Mouse (Mus musculus) adrenal gland, postnatal 36 days (tissue): Measurements from ENCODE around the gene Slc17a1. TPM values are rescaled to one million over a fixed set of nuclear protein-coding genes. Genes with fewer than 3 reads are reported as not detected.

Experiments
- DNase-seq, 2 experiments: peaks; one replicate each; pipeline ENCODE4 v3.0.0; 2021; ENCODE audit warnings: mixed read lengths in 1 of 2
- long read RNA-seq, 2 experiments: library from polyadenylated mRNA; stranded (forward); transcript quantifications; one replicate each; pipeline ENCODE4 v2.0.0; 2021; ENCODE audit warnings: borderline sequencing depth in 2 of 2
- total RNA-seq, 2 experiments: library from RNA; stranded (reverse); gene quantifications; 2 replicates each; pipeline ENCODE4 v1.2.3; 2021

The Slc17a1 gene
- not detected for total RNA-seq
- long read RNA-seq, experiment 1 = 0 reads
- long read RNA-seq, experiment 2 = 0 reads

DNA sequence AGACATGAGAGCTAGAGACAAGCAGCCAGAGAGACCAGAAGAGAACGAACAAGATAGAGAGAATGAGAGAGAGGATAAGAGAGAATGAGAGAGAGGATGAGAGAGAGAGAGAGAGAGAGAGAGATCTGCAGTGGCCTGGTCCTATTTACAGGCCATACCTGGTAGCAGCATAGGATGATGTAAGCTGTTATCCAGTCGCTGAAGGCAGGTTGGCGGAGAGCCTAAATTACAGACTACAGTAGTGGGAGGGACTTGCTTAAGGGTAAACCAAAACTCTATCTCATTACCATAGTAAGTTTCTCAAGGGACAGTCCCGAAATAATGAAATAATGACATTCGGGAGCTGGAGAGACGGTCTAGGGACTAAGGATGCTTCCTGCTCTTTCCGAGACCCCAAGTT is at the start of gene Slc17a1:
Gene Slc17a1 (plus strand): TSS at position 346 of the 400 bp plus-strand sequence.
- no peak for DNase-seq

DNA sequence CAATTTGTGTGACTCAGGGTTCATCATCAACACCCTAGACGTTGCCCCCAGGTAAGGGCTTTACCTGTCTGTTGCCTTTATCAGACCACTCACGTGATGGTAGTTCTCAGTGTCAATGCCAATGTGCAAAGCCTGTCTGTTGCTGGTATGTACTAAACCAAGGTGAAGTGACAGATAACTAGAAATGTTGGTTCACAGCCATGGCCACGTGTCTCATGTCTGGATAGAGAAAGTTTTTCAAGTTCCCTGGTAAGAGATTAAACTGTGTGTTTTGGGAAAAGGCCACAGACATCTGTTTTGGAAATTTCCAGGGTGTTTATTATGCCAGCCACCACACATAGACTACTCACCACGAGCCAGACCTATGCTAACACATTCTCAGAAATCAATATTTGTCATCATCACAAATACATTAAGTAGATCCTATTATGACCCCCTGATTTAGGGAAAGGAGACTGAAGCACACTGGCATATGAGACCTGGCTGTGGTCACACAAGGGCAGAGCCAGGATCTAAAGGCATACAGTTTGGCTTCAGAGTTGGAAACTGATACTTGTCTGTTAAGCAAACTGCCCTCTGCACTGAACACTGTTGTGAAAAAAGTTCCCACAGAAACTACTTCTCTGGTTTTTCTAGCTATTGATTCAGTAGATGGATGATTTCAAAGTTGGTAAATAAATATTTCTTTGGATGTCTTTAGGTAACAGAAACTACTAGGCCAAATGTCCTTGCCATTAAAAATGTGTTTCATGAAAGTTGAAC is 47.2 kb upstream of the Slc17a1 start:
- DNase-seq = no peak

DNA sequence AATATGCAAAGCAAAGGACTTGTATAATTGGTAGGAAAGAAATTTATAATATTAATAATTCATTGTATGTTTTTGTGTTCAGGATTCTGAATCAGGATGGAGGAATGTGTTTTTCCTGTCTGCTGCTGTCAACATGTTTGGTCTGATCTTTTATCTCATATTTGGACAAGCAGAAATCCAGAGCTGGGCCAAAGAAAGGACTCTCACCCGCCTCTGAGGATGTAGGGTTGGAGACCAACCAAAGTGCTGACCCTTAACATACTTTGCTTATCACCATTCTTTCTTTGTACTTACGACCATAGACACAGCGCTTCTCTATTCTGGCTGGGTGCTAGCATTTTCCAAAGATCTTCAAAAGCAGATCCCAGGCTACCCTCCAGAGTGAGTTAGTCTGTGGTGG is 45.3 kb upstream of the Slc17a1 start:
- DNase-seq = no peak

DNA sequence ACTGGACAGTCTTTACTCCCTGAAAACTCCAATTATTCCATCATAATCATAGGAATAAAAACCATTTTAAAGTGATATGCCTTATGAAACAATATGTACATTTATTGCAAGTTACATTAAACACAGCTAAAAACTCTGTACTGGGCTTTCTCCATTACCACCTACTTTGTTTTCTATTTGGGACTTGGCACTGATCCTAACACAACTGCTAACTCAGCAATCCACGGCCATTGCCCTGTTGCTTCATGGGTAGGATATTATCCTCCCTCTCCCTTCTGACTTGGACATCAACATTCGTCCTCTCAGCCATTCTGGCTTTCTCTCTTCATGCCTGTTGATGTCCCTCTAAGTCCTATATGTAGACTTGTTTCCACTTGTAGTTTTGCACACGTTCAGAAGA is 40.9 kb upstream of the Slc17a1 start:
- no peak for DNase-seq

DNA sequence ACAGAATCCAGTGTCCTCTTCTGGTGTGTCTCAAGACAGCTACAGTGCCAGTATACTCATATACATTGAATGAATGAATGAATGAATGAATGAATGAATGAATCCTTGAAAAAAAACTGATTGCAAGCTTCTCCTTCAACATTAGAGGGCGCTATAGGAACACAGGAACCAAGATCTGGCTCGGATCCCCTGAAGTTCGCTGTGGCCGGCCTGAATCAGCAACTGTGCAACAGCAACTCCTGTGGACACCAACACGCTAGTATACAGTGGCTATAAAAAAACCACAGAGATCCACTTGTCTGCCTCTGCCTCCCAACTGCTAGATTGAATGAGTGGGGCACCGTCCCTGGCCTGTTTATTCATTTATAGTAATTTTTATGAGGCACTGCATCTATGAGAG is 34.5 kb upstream of the Slc17a1 start:
- peak; percentile 41 to 59 for DNase-seq

DNA sequence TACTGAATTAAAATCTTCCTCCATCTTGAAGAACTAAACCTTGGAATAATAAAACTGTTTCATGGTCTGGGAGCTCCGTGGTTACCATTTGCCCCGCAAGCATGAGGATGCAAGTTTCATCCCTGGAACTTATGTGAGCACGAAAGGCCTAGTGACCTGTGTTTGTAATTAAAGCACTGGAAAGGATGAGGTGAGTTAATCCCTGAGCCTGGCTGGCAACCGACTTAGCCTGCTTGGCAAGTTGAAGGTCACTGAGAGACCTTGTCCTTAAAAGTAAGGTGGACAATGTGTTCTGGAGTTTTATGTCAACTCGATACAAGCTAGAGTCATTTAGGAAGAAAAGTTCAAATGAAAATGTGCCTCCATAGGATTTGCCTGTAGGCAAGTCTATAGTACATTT is 32.7 kb upstream of the Slc17a1 start:
- DNase-seq = peak in 1 of 2 experiments; percentile 13

DNA sequence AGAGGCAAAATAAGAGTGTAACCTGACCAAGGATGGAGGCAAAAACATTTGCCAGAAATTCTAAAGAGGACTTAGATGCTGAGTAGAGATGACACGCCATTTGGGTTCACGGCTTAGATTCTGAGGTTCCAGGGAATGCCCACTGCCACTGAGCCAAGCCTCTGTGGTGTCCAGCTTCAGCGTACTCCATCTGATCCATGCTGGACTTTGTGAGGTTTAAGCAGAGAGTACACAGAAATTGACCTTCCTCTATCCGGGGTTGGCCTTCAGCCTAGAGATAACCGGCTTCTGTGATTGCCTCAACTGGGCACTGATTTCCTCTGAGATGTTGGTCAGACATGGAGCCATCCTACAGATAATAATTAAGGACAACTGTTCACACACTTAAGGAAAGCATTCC is 30.9 kb upstream of the Slc17a1 start:
- peak; percentile 36 to 48 for DNase-seq

DNA sequence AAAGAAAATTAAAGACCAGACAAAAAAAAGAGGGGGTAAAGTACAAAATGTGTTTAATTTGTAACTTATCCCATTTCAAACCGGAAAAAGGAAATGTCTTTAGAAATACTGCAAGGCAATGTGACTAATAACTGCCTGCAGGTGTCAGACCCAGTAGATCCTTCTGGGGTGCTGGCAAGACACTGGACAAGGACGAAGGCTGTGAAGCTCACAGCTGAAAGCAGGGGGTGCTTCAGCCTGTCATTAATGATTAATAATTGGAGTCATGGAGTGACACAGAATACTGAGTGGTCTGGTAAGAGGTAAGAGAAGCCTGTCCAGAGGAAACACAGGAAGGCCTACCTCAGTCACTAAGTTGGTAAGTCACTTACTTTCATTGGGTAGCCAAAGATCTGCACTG is 28.2 kb upstream of the Slc17a1 start, which contains the start of gene Slc17a3:
Gene Slc17a3 (plus strand): TSS at position 127 of the 400 bp plus-strand sequence.
- no peak for DNase-seq

DNA sequence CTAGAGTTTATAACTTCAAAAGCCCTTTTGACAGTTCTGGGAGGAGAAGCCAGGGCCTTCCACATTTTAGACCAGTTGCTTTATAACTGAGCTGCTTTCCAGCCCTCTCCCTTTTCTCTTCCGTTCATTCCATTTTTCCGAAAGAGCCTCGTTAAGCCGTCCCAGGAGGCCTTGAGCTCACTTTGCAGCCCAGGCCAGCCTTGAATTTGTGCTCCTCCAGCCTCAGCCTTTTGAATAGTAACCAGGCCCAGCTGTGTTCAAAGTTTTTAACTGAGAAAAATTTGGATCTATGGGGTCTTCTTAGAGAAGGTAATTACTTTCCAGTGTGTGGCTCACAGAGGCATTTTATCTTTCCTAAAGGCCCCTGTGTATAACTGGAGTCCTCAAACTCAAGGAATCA is 21.7 kb upstream of the Slc17a1 start:
- DNase-seq = no peak

DNA sequence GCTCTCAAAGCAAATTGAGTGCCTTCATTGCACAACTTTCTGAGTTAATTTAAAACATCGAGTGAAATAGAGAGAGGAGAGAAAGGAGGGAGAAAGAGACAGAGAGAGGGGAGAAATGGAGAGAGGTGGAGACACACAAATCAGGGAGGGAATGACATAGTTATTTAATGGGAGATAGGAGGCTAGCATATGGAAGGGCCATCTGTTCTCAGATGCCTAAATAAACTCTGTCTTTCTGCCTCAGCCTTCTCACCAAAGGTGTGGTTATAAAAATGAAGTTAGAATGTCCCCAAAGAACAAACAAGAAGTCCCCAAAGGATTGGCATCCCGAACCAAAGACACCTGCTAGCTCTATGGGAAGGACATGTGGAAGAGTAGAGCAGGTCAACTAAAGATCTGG is 18.3 kb upstream of the Slc17a1 start:
- no peak for DNase-seq

DNA sequence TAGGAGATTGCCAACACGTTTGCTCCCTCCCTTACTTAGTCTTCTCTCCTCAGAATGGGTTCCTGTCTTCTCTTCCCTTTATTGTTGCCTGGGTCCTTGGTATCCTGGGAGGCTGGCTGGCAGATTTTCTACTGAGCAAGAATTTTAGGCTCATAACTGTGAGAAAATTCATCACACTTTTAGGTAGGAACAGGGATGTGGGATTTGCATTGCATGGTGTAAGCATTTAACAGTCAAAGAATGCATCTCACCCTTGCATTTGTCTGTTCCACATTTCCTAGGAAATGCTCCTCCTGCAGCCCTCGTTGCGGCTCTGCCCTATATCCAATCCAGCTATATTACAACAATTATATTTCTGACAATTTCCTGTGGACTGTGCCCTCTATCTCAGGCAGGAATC is 11.1 kb upstream of the Slc17a1 start:
- no peak for DNase-seq

DNA sequence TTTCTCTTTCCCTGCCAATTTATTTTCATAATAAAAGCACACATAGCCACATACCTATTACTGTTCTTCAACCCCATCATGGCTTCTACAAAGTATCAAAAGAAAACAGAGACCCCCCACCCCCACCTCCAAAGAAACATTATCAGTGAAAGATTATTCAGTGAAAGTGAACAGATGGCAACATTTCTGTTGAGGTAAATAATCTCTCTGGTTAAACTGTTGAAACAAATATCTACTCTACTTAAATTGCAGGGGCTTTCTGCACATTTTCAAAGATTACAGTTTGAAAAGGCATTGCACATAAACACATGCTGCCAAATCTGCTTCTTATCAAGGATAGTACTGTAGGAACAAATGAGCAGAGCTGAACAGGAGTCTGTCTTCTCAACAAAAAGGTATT is 5.7 kb upstream of the Slc17a1 start:
- DNase-seq = no peak

DNA sequence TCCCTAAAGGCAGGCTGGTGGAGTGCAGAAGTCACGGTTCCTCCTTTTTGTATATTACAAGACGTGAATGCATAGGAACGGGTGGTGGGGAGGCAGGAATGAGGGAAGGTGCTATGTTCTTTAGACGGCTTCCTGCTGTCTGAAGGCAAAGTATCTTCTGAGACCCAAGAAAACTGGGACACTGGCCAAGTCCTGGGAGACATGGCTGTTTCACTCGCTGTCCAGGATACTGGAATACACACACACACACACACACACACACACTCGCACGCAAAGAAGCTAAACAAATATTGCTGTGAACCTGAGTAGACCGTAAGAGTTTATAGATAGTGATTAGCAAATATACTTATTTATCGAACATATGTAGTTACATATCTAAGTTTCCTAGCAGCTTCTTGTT is 2.8 kb upstream of the Slc17a1 start:
- no peak for DNase-seq

DNA sequence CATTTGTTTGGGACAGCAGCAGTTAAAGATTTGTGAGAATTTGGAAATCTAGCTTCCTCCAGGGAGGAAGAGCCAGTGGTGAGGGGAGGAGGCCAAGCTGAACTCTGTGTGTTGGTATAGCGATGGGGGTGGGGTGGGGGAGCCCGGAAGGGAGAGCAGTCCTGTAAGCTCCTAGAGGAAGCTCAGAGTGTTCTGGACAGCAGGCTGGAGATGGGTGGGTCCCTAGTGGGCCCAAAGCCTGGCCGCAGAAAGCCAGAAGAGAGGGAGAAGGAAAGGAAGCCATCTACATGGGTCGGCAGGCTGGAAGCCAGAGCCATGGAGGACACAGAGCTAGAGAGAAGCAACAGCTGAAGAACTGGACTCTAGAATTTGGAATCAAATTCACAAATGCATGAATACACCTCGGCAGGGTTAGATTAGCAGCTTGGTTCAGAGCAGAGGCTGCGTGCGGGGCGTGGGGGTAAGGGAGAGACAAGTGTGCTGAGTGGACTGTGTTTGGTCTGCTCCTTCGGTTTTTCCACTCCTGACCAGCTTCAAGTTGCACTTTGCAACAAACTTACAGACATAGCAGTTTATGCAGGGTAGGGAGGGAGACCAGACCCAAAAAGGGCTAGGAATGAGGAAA is 1.4 kb upstream of the Slc17a1 start:
- DNase-seq = no peak

DNA sequence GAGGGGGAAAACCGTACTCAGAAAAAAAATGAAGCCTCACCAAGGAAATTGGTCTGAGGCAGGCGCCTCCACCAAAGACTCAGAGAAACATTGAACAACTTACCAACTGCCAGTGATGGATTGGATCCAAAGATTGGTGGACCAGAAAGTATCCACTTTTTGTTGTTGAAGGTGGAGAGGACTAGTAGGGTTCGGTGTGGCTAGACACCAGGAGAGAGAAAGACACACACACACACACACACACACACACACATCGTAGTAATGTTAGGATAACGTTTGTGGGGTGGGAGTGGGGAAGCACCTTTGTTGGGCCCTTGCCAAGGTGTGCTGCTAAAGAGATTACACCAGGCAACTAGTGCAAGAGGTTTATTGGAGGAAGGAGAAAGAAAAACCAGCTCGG is 550 bp upstream of the Slc17a1 start:
- DNase-seq = no peak

DNA sequence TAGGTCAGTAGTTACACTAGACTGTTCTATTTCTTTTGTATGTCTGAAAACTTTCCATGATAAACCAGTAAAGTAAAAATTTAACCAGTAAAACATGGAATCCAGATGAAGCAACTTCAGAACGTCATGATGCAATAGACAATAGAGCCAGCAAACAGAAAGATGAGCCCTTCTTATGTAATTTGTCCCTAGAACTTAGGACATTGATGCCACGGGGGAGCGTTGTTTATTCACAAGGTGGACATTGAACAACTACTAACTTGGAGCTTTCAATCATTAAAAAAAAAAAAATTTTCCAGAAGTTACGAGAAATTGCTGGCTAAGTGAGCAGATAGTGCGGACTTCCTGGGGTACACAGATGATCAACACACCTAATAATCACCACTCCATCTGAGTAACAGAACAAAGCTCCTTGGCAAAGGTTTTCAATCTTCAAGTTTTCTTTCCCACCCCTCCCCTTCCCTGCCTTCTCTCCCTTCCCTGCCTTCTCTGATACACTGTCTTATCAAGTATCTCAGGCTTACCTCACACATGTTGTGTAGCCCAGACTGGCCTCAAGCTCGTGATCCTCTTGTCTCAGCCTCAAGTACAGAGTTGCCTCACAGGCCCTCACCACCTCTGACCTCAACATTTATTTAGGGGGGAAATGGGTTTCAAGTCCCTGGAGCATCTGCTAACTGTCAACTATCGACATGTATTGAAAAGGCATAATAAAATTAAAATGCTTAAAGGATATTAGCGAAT is 1.4 kb downstream of the Slc17a1 start:
- DNase-seq = no peak

DNA sequence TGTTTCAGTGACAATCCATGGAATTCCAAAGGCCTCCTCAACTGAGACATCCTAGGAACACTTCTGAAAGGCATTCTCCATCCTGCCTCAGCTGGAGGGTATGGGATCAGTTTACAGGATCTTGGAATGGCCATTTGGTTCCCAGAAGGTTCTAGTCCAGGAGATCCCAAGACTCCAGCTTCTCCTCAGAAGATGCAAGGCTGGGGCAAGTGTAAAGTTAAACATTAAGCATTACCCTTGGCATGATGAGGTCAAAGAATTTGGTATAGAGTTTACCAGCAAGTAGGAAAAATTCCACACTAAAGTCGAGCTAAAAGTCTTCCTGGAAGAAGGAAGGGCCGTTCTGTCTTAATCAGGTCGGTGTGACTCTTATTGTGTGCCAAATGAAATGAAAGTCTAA is 2.4 kb downstream of the Slc17a1 start:
- DNase-seq = no peak

DNA sequence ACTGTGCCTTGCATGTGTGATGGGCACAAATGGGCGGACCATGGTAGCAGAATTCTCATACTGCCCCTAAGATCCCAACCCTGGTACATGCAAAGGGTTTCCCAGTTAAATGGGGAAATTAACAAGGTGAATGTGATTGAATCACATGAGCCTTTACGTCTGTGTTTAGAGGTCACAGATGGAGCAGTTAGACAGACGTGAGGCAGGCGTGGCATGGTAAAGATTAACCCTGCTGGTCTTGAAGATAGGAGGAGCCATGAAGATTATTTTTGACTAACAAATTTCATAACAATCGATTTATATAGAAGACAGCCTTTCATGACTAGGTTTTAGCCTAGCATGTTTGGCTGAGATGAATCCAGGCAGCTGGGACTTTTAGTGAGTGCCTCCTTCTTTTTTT is 5.6 kb downstream of the Slc17a1 start:
- DNase-seq = no peak

DNA sequence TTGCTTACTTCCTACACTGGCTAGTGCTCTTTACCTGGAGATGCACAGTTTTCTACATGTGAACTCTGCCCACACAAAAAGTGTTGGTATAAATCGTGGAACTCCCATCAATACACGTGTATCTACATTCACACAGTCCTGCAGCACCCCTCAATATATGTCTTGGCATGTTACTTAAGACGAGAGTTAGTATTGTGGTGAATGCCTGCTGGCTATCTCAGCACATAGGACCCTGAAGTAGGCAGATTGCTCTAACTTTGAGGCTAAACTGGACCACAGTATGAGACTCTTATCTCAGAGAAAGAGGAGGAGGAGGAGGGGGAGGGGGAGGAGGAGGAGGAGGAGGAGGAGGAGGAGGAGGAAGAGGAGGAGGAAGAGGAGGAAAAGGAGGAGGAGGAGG is 11.6 kb downstream of the Slc17a1 start:
- DNase-seq = no peak

DNA sequence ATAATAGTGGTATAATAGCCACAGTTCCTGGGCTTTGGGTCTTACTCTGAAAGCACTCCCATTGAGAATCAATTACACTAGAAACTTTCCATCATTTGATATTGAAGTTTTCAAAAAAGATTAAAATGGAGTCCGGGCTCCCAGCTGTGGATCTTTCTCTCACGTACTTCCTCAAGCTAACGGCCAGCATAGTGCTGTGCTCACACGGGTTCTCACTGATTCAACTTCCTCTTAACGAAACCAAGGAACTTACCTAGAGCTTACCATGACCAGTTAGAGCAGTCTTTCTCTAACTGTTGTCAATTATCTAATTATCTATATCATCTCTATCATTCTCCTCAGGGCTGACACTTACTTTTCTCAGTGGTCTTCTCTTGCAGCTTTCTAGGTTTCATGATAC is 12.1 kb downstream of the Slc17a1 start:
- no peak for DNase-seq

DNA sequence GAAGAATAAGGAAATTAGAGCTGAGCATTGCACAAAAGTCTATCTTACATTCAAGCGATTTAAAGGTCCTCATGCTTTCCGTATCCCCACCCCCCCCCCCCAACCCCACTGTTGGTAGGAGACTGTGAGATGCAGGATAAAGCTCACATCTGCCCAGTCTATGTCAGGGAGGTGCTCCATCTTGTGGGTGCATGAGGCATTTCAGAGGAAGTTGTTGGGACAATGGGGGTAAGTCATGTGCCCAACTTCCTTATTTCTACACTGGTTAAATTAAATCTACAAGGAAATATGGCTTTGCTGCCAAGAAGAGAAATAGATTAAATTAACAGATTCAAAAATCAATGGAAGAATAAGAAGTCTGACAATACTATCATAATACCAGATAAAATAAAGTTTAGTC is 18.0 kb downstream of the Slc17a1 start:
- DNase-seq = peak; percentile 17 to 28

DNA sequence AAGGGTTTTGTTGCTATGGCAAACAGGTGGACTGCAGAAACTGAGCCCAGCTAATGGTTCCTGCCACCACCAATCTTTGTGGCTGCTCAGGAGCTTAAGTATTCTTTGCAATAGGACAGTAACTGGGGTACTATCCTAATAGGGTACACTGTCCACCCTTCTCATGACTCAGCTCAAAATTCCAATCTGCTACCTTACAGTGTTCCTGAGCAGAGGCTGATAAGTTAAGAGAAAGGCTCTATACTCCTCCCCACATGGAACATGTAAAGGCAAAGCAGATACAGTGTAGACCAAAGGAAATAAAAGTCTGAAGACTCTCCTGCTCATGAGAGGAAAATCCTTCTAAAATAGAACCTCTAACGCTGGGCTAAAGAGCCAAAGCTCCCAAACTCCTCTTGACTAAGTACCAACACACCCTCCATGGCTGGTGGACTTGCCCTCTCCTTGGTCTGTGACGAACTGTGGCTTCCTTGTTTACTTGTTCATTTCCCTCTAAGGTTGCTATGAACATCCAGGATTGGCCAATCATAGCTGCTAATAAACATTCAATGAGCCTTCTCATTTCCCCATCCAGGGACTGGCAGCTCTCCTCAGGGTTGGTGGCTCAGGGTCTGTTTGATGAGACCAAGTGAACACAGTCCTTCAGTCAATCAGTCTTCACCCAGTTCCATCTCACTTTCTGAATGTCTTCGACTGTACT is 19.6 kb downstream of the Slc17a1 start:
- DNase-seq = no peak
